Mouse (Mus musculus): ENCODE results near the gene Pck1. TPM values are rescaled to one million over a fixed set of nuclear protein-coding genes. Genes with fewer than 3 reads are reported as not detected.

Gene Pck1
- polyA plus RNA-seq, 1 experiment from 2014 or later, result not detected

GRCm38 (mm10) chr2:173154513-173154912, 1.7 kb downstream of the Pck1 start:
- Histone ChIP-seq H3K27me3 (ENCODE audit: control insufficient read depth, insufficient read depth, low read length) (no peaks in the 10 kb centered on the region), H3K9ac (replicated peaks; ENCODE audit: low read length) (no peak overlapping the region), H3K4me3 (ENCODE audit: low read depth, low read length) (no peak overlapping the region), H3K4me1 (ENCODE audit: control insufficient read depth, insufficient read depth, low read length) (no peaks in the 10 kb centered on the region), H3K9me3 (replicated peaks; ENCODE audit: control insufficient read depth, low read length) (no peaks in the 10 kb centered on the region), H3K4me2 (ENCODE audit: low read depth, low read length) (no peak overlapping the region), H3K27ac (replicated peaks; ENCODE audit: low read depth, low read length) (no peak overlapping the region), H3K36me3 (replicated peaks; ENCODE audit: control insufficient read depth, insufficient read depth, low read depth, low read length) (no peaks in the 10 kb centered on the region)
- WGBS, result 89% methylated on average over 13 of the region's 13 CpGs
- DNase-seq (ENCODE audit: low spot score) (no peak), ATAC-seq (replicated peaks; ENCODE audit: insufficient number of reproducible peaks, low FRiP score, low TSS enrichment, low read depth) (no peak)

GRCm38 (mm10) chr2:173154962-173155361, 2.1 kb downstream of the Pck1 start:
- Histone ChIP-seq H3K4me2 (ENCODE audit: low read depth, low read length) (no peak overlapping the region), H3K27ac (replicated peaks; ENCODE audit: low read depth, low read length) (no peak overlapping the region), H3K4me3 (ENCODE audit: low read depth, low read length) (no peak overlapping the region), H3K27me3 (ENCODE audit: control insufficient read depth, insufficient read depth, low read length) (no peaks in the 10 kb centered on the region), H3K36me3 (replicated peaks; ENCODE audit: control insufficient read depth, insufficient read depth, low read depth, low read length) (no peaks in the 10 kb centered on the region), H3K4me1 (ENCODE audit: control insufficient read depth, insufficient read depth, low read length) (no peaks in the 10 kb centered on the region), H3K9ac (replicated peaks; ENCODE audit: low read length) (no peak overlapping the region), H3K9me3 (replicated peaks; ENCODE audit: control insufficient read depth, low read length) (no peaks in the 10 kb centered on the region)
- DNase-seq (ENCODE audit: low spot score), result no peak
- ATAC-seq (replicated peaks; ENCODE audit: insufficient number of reproducible peaks, low FRiP score, low TSS enrichment, low read depth), result no peak
- WGBS, result 91% methylated on average over 14 of the region's 14 CpGs

DNA sequence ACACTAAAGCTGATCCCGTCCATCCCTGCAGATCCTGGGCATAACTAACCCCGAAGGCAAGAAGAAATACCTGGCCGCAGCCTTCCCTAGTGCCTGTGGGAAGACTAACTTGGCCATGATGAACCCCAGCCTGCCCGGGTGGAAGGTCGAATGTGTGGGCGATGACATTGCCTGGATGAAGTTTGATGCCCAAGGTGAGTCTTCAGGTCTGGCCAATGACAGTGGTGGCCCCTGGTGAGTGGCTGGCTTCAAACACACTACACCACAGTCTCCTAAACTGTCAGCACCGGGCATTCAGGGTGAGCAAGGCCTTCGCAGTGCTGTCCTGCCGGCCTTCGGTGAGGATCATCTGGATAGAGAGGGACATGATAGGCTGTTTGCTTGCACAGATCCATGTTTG, 3.1 kb downstream of the Pck1 start:
- WGBS, result 90% methylated on average over 10 of the region's 10 CpGs
- no peak for DNase-seq (ENCODE audit: low spot score)
- no peak overlapping the region for H3K27ac ChIP-seq (replicated peaks; ENCODE audit: low read depth, low read length)
- no peak overlapping the region for H3K4me2 ChIP-seq (ENCODE audit: low read depth, low read length)
- no peak overlapping the region for H3K9ac ChIP-seq (replicated peaks; ENCODE audit: low read length)
- H3K4me1 ChIP-seq (ENCODE audit: control insufficient read depth, insufficient read depth, low read length), result no peaks in the 10 kb centered on the region
- no peaks in the 10 kb centered on the region for H3K9me3 ChIP-seq (replicated peaks; ENCODE audit: control insufficient read depth, low read length)
- H3K27me3 ChIP-seq (ENCODE audit: control insufficient read depth, insufficient read depth, low read length), result no peaks in the 10 kb centered on the region
- H3K36me3 ChIP-seq (replicated peaks; ENCODE audit: control insufficient read depth, insufficient read depth, low read depth, low read length), result no peaks in the 10 kb centered on the region
- ATAC-seq (replicated peaks; ENCODE audit: insufficient number of reproducible peaks, low FRiP score, low TSS enrichment, low read depth), result no peak
- no peak overlapping the region for H3K4me3 ChIP-seq (ENCODE audit: low read depth, low read length)

- no peak overlapping the region for H3K4me3 ChIP-seq (ENCODE audit: low read depth, low read length)
- H3K9ac ChIP-seq (replicated peaks; ENCODE audit: low read length), result no peak overlapping the region
- ATAC-seq (replicated peaks; ENCODE audit: insufficient number of reproducible peaks, low FRiP score, low TSS enrichment, low read depth) (no peak), DNase-seq (ENCODE audit: low spot score) (no peak)
- WGBS, result 83% methylated on average over 13 of the region's 13 CpGs
- no peaks in the 10 kb centered on the region for H3K4me1 ChIP-seq (ENCODE audit: control insufficient read depth, insufficient read depth, low read length)
- no peaks in the 10 kb centered on the region for H3K9me3 ChIP-seq (replicated peaks; ENCODE audit: control insufficient read depth, low read length)
- no peak overlapping the region for H3K27ac ChIP-seq (replicated peaks; ENCODE audit: low read depth, low read length)
- no peaks in the 10 kb centered on the region for H3K27me3 ChIP-seq (ENCODE audit: control insufficient read depth, insufficient read depth, low read length)
- H3K36me3 ChIP-seq (replicated peaks; ENCODE audit: control insufficient read depth, insufficient read depth, low read depth, low read length), result no peaks in the 10 kb centered on the region
- no peak overlapping the region for H3K4me2 ChIP-seq (ENCODE audit: low read depth, low read length)
These were observed 4.1 kb downstream of the Pck1 start for GRCm38 (mm10) chr2:173156923-173157322.

DNA sequence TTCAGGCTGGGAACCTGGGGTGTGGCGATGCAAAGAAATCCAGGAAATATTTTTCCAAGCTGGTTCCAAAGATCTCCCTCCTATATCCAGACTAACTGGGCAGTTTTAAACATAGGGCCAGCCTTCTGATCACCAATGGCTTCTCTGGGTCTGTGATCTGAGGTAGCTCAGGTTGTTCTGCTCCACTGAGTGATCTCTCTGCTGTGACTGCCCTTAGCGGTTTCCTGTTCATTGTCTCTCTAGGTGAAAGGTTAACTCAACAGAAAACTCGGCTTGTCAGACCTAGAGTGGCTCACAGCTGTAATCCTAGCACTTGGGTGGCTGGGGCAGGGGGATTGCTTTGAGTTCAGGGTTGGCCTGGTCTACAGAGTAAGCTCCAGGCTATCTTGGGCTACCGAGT, 4.5 kb downstream of the Pck1 start:
- Histone ChIP-seq H3K27me3 (ENCODE audit: control insufficient read depth, insufficient read depth, low read length) (no peaks in the 10 kb centered on the region), H3K9me3 (replicated peaks; ENCODE audit: control insufficient read depth, low read length) (no peaks in the 10 kb centered on the region), H3K27ac (replicated peaks; ENCODE audit: low read depth, low read length) (no peak overlapping the region), H3K9ac (replicated peaks; ENCODE audit: low read length) (no peak overlapping the region), H3K4me3 (ENCODE audit: low read depth, low read length) (no peak overlapping the region), H3K4me1 (ENCODE audit: control insufficient read depth, insufficient read depth, low read length) (no peaks in the 10 kb centered on the region), H3K4me2 (ENCODE audit: low read depth, low read length) (no peak overlapping the region), H3K36me3 (replicated peaks; ENCODE audit: control insufficient read depth, insufficient read depth, low read depth, low read length) (no peaks in the 10 kb centered on the region)
- ATAC-seq (replicated peaks; ENCODE audit: insufficient number of reproducible peaks, low FRiP score, low TSS enrichment, low read depth) (no peak), DNase-seq (ENCODE audit: low spot score) (no peak)
- WGBS, result 52% methylated on average over 4 of the region's 4 CpGs

- Histone ChIP-seq H3K36me3 (replicated peaks; ENCODE audit: control insufficient read depth, insufficient read depth, low read depth, low read length) (no peaks in the 10 kb centered on the region), H3K4me3 (ENCODE audit: low read depth, low read length) (no peak overlapping the region), H3K9me3 (replicated peaks; ENCODE audit: control insufficient read depth, low read length) (no peaks in the 10 kb centered on the region), H3K27me3 (ENCODE audit: control insufficient read depth, insufficient read depth, low read length) (no peaks in the 10 kb centered on the region), H3K4me2 (ENCODE audit: low read depth, low read length) (no peak overlapping the region), H3K9ac (replicated peaks; ENCODE audit: low read length) (no peak overlapping the region), H3K4me1 (ENCODE audit: control insufficient read depth, insufficient read depth, low read length) (no peaks in the 10 kb centered on the region), H3K27ac (replicated peaks; ENCODE audit: low read depth, low read length) (no peak overlapping the region)
- 94% methylated on average over 4 of the region's 4 CpGs for WGBS
- ATAC-seq (replicated peaks; ENCODE audit: insufficient number of reproducible peaks, low FRiP score, low TSS enrichment, low read depth) (no peak), DNase-seq (ENCODE audit: low spot score) (no peak)
These were observed 5.0 kb downstream of the Pck1 start for GRCm38 (mm10) chr2:173157871-173158270.

DNA sequence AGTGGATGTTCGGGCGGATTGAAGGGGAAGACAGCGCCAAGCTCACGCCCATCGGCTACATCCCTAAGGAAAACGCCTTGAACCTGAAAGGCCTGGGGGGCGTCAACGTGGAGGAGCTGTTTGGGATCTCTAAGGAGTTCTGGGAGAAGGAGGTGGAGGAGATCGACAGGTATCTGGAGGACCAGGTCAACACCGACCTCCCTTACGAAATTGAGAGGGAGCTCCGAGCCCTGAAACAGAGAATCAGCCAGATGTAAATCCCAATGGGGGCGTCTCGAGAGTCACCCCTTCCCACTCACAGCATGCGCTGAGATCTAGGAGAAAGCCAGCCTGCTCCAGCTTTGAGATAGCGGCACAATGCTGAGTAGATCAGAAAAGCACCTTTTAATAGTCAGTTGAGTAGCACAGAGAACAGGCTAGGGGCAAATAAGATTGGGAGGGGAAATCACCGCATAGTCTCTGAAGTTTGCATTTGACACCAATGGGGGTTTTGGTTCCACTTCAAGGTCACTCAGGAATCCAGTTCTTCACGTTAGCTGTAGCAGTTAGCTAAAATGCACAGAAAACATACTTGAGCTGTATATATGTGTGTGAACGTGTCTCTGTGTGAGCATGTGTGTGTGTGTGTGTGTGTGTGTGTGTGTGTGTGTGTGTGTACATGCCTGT, 5.7 kb downstream of the Pck1 start:
- Histone ChIP-seq H3K4me2 (ENCODE audit: low read depth, low read length) (no peak overlapping the region), H3K4me3 (ENCODE audit: low read depth, low read length) (no peak overlapping the region), H3K27ac (replicated peaks; ENCODE audit: low read depth, low read length) (no peak overlapping the region), H3K9ac (replicated peaks; ENCODE audit: low read length) (no peak overlapping the region), H3K36me3 (replicated peaks; ENCODE audit: control insufficient read depth, insufficient read depth, low read depth, low read length) (no peaks in the 10 kb centered on the region), H3K9me3 (replicated peaks; ENCODE audit: control insufficient read depth, low read length) (no peaks in the 10 kb centered on the region), H3K4me1 (ENCODE audit: control insufficient read depth, insufficient read depth, low read length) (no peaks in the 10 kb centered on the region), H3K27me3 (ENCODE audit: control insufficient read depth, insufficient read depth, low read length) (no peaks in the 10 kb centered on the region)
- DNase-seq (ENCODE audit: low spot score) (no peak), ATAC-seq (replicated peaks; ENCODE audit: insufficient number of reproducible peaks, low FRiP score, low TSS enrichment, low read depth) (no peak)
- 89% methylated on average over 19 of the region's 19 CpGs for WGBS

GRCm38 (mm10) chr2:173159354-173160311, 6.8 kb downstream of the Pck1 start:
- H3K4me2 ChIP-seq (ENCODE audit: low read depth, low read length), result no peak overlapping the region
- DNase-seq (ENCODE audit: low spot score) (peak; percentile 91), ATAC-seq (replicated peaks; ENCODE audit: insufficient number of reproducible peaks, low FRiP score, low TSS enrichment, low read depth) (peak; percentile 51; the same call in 1 of the 2 replicates)
- no peak overlapping the region for H3K27ac ChIP-seq (replicated peaks; ENCODE audit: low read depth, low read length)
- WGBS, result 56% methylated on average over 24 of the region's 24 CpGs
- H3K36me3 ChIP-seq (replicated peaks; ENCODE audit: control insufficient read depth, insufficient read depth, low read depth, low read length), result no peaks in the 10 kb centered on the region
- H3K4me3 ChIP-seq (ENCODE audit: low read depth, low read length), result no peak overlapping the region
- H3K9ac ChIP-seq (replicated peaks; ENCODE audit: low read length), result no peak overlapping the region
- H3K4me1 ChIP-seq (ENCODE audit: control insufficient read depth, insufficient read depth, low read length), result no peaks in the 10 kb centered on the region
- no peaks in the 10 kb centered on the region for H3K27me3 ChIP-seq (ENCODE audit: control insufficient read depth, insufficient read depth, low read length)
- H3K9me3 ChIP-seq (replicated peaks; ENCODE audit: control insufficient read depth, low read length), result no peaks in the 10 kb centered on the region
